Mouse (Mus musculus) cerebellum, adult (tissue): ENCODE results near the gene Adgrv1.
"Not testable (repeated sequence)": the region's sequence is repeated elsewhere in the genome, so short reads cannot be mapped to it uniquely, and the experiment has no call there.

Experiments
- ATAC-seq: cut with Nextera tagmentation; 2 replicates; pipeline ENCODE4 v1.9.2; 2017; ENCODE audit warnings: mild to moderate bottlenecking, moderate library complexity, mixed read lengths; ENCODE audit not compliant: insufficient number of reproducible peaks, low FRiP score, low TSS enrichment

Gene Adgrv1

GRCm38 (mm10) chr13:81632720-81633415, at the start of gene Adgrv1:
Gene Adgrv1 (minus strand): TSS chr13:81633154.
- ATAC-seq = peak; percentile 96

- ATAC-seq = no peak
Measured at GRCm38 (mm10) chr13:81675333-81675732, 42.4 kb upstream of the Adgrv1 start.

- ATAC-seq = no peak
Measured at GRCm38 (mm10) chr13:81667713-81668112, 34.8 kb upstream of the Adgrv1 start.

- ATAC-seq = peak; percentile 92
Measured at GRCm38 (mm10) chr13:81664331-81664698, 31.4 kb upstream of the Adgrv1 start.

- ATAC-seq = peak; percentile 68
Measured at GRCm38 (mm10) chr13:81663566-81664330, 30.8 kb upstream of the Adgrv1 start.

- peak; percentile 11; the same call in 1 of the 2 replicates for ATAC-seq
Measured at GRCm38 (mm10) chr13:81658053-81658752, 25.2 kb upstream of the Adgrv1 start.

GRCm38 (mm10) chr13:81657351-81658052, 24.5 kb upstream of the Adgrv1 start, which contains the start of gene Lysmd3:
Gene Lysmd3 (plus strand): TSS chr13:81657663.
- peak; percentile 94 for ATAC-seq

- no peak for ATAC-seq
Measured at GRCm38 (mm10) chr13:81657008-81657350, 24.0 kb upstream of the Adgrv1 start.

GRCm38 (mm10) chr13:81656091-81656850, 23.3 kb upstream of the Adgrv1 start:
- ATAC-seq = no peak

- ATAC-seq = not testable (repeated sequence)
Measured at GRCm38 (mm10) chr13:81650382-81650781, 17.4 kb upstream of the Adgrv1 start.

GRCm38 (mm10) chr13:81646348-81646747, 13.4 kb upstream of the Adgrv1 start:
- no peak for ATAC-seq

GRCm38 (mm10) chr13:81644047-81644565, 11.2 kb upstream of the Adgrv1 start:
- ATAC-seq = no peak

GRCm38 (mm10) chr13:81642491-81643149, 9.7 kb upstream of the Adgrv1 start:
- ATAC-seq = no peak

- ATAC-seq = peak; percentile 56; the same call in 1 of the 2 replicates
Measured at GRCm38 (mm10) chr13:81641289-81642045, 8.5 kb upstream of the Adgrv1 start.

- no peak for ATAC-seq
Measured at GRCm38 (mm10) chr13:81640881-81641280, 7.9 kb upstream of the Adgrv1 start.

- no peak for ATAC-seq
Measured at GRCm38 (mm10) chr13:81639624-81640023, 6.7 kb upstream of the Adgrv1 start.

GRCm38 (mm10) chr13:81630566-81630965, 2.4 kb downstream of the Adgrv1 start:
- ATAC-seq = no peak

- no peak for ATAC-seq
Measured at GRCm38 (mm10) chr13:81629395-81629794, 3.6 kb downstream of the Adgrv1 start.
